Mouse (Mus musculus) spleen, postnatal 10 days (tissue): Measurements from ENCODE around the gene Galc.
"Not testable (repeated sequence)": the region's sequence is repeated elsewhere in the genome, so short reads cannot be mapped to it uniquely, and the experiment has no call there.

Source experiments
- DNase-seq, 2 experiments: peaks; one replicate each; pipeline ENCODE4 v3.0.0; 2021 to 2022; ENCODE audit warnings: low spot score in 2 of 2

Galc gene

GRCm38 (mm10) chr12:98255373-98255995 is 3.8 kb downstream of the Galc start:
- no peak for DNase-seq

- no peak for DNase-seq
These were observed 6.8 kb downstream of the Galc start for GRCm38 (mm10) chr12:98252417-98252816.

- no peak for DNase-seq
These were observed 8.9 kb downstream of the Galc start for GRCm38 (mm10) chr12:98250327-98250726.

GRCm38 (mm10) chr12:98249671-98250070 is 9.6 kb downstream of the Galc start:
- DNase-seq: no peak

- DNase-seq: no peak
These were observed 12.4 kb downstream of the Galc start for GRCm38 (mm10) chr12:98246835-98247234.

GRCm38 (mm10) chr12:98244865-98245264 is 14.4 kb downstream of the Galc start:
- DNase-seq: no peak

- DNase-seq: no peak
These were observed 15.1 kb downstream of the Galc start for GRCm38 (mm10) chr12:98244161-98244560.

GRCm38 (mm10) chr12:98238478-98238877 is 20.8 kb downstream of the Galc start:
- not testable (repeated sequence) for DNase-seq

GRCm38 (mm10) chr12:98227037-98227436 is 32.2 kb downstream of the Galc start:
- DNase-seq: no peak

GRCm38 (mm10) chr12:98223286-98223685 is 36.0 kb downstream of the Galc start:
- DNase-seq: no peak

- no peak for DNase-seq
These were observed 42.8 kb downstream of the Galc start for GRCm38 (mm10) chr12:98216432-98216831.

- DNase-seq: no peak
These were observed 43.7 kb downstream of the Galc start for GRCm38 (mm10) chr12:98215512-98215911.

- no peak for DNase-seq
These were observed 45.1 kb downstream of the Galc start for GRCm38 (mm10) chr12:98214191-98214590.

GRCm38 (mm10) chr12:98213791-98214190 is 45.5 kb downstream of the Galc start:
- DNase-seq: no peak

GRCm38 (mm10) chr12:98213332-98213731 is 45.9 kb downstream of the Galc start:
- DNase-seq: no peak

GRCm38 (mm10) chr12:98212457-98213175 is 46.6 kb downstream of the Galc start:
- DNase-seq: peak; percentile 7 to 24

- DNase-seq: no peak
These were observed 48.8 kb downstream of the Galc start for GRCm38 (mm10) chr12:98210495-98210894.

- no peak for DNase-seq
These were observed 51.2 kb downstream of the Galc start for GRCm38 (mm10) chr12:98208104-98208503.

GRCm38 (mm10) chr12:98205450-98206051 is 53.7 kb downstream of the Galc start:
- DNase-seq: no peak

- no peak for DNase-seq
These were observed 61.9 kb downstream of the Galc start for GRCm38 (mm10) chr12:98197401-98197800.

- no peak for DNase-seq
These were observed 69.1 kb downstream of the Galc start for GRCm38 (mm10) chr12:98190201-98190600.

- DNase-seq: no peak
These were observed 70.2 kb downstream of the Galc start for GRCm38 (mm10) chr12:98189096-98189495.
